Mouse (Mus musculus) myocyte (in vitro differentiated cells): ENCODE data around the gene Aip. TPM values are rescaled to one million over a fixed set of nuclear protein-coding genes. Genes with fewer than 3 reads are reported as not detected.
A peak's percentile ranks its signal among the peaks of the same experiment; 100 is the strongest.

Experiments
- H3K27me3 ChIP-seq: one replicate; pipeline ENCODE4 v1.6.1; 2011; ENCODE audit not compliant: control insufficient read depth, insufficient read depth, insufficient read length
- H3K36me3 ChIP-seq: one replicate; pipeline ENCODE4 v1.6.1; 2011; ENCODE audit not compliant: control insufficient read depth, insufficient read depth
- H3K4me2 ChIP-seq: one replicate; pipeline ENCODE4 v1.6.1; 2011; ENCODE audit warnings: low read depth, control low read depth
- H3K4me3 ChIP-seq: one replicate; pipeline ENCODE4 v1.5.1; 2011; ENCODE audit warnings: mild to moderate bottlenecking, control low read depth, moderate library complexity
- H3K79me2 ChIP-seq: one replicate; pipeline ENCODE4 v1.6.1; 2011; ENCODE audit not compliant: control insufficient read depth, insufficient read depth
- H3ac ChIP-seq: one replicate; pipeline ENCODE4 v1.6.1; 2011; ENCODE audit not compliant: control insufficient read depth, insufficient read length
- CEBPB ChIP-seq: IDR thresholded peaks from 2 replicates; pipeline ENCODE4 v1.6.1; 2011; ENCODE audit warnings: mild to moderate bottlenecking, moderate library complexity; ENCODE audit not compliant: poor library complexity, insufficient read depth, severe bottlenecking
- E2F4 ChIP-seq: IDR thresholded peaks from one replicate; pipeline ENCODE4 v1.6.1; 2011; ENCODE audit warnings: mild to moderate bottlenecking, control low read depth, moderate library complexity; ENCODE audit not compliant: insufficient read depth
- MAX ChIP-seq: IDR thresholded peaks from one replicate; pipeline ENCODE4 v1.6.1; 2011; ENCODE audit warnings: low read depth, mild to moderate bottlenecking, control low read depth
- MYOD1 ChIP-seq, 3 experiments: IDR thresholded peaks; one replicate each; pipeline ENCODE4 v1.6.1; 2011; ENCODE audit warnings: control low read depth in 2 of 3, low read depth in 2 of 3, mild to moderate bottlenecking in 2 of 3, moderate library complexity in 1 of 3; ENCODE audit not compliant: insufficient read length in 2 of 3, control insufficient read depth in 1 of 3
- MYOG ChIP-seq, 3 experiments: IDR thresholded peaks; one replicate each; pipeline ENCODE4 v1.6.1; 2011; ENCODE audit warnings: control low read depth in 2 of 3, low read depth in 2 of 3, mild to moderate bottlenecking in 2 of 3; ENCODE audit not compliant: insufficient read length in 2 of 3, control insufficient read depth in 1 of 3, insufficient read depth in 1 of 3
- POLR2A ChIP-seq: IDR thresholded peaks from one replicate; pipeline ENCODE4 v1.6.1; 2011; ENCODE audit warnings: low read depth, mild to moderate bottlenecking, control low read depth, moderate library complexity; ENCODE audit not compliant: insufficient read length
- POLR2AphosphoS2 ChIP-seq: IDR thresholded peaks from one replicate; pipeline ENCODE4 v1.6.1; 2011; ENCODE audit warnings: low read depth, control low read depth; ENCODE audit not compliant: insufficient read length
- REST ChIP-seq: IDR thresholded peaks from one replicate; pipeline ENCODE4 v1.6.1; 2011; ENCODE audit warnings: mild to moderate bottlenecking, control low read depth, moderate library complexity; ENCODE audit not compliant: insufficient read depth, insufficient read length
- SRF ChIP-seq: IDR thresholded peaks from one replicate; pipeline ENCODE4 v1.6.1; 2011; ENCODE audit warnings: low read depth; ENCODE audit not compliant: control insufficient read depth, insufficient read length
- TCF12 ChIP-seq: IDR thresholded peaks from one replicate; pipeline ENCODE4 v1.6.1; 2011; ENCODE audit warnings: mild to moderate bottlenecking, control low read depth; ENCODE audit not compliant: poor library complexity, insufficient read depth, severe bottlenecking
- TCF3 ChIP-seq: IDR thresholded peaks from one replicate; pipeline ENCODE4 v1.6.1; 2011; ENCODE audit warnings: low read depth, control low read depth; ENCODE audit not compliant: insufficient read length
- USF1 ChIP-seq: IDR thresholded peaks from one replicate; pipeline ENCODE4 v1.6.1; 2011; ENCODE audit warnings: low read depth, mild to moderate bottlenecking, control low read depth, moderate library complexity
- polyA plus RNA-seq: library from polyadenylated mRNA; unstranded; fragments of >200 nt; fragmentation: generic; extraction: Trizol; gene quantifications from one replicate; pipeline ENCODE4 v1.2.1, GENCODE M21; 2012; ENCODE audit warnings: missing spikeins

The Aip gene
- polyA plus RNA-seq, 1 experiment, result 250 TPM

- Histone ChIP-seq H3K4me2 (no peak overlapping the region), H3ac (no peak overlapping the region), H3K27me3 (no peaks in the 10 kb centered on the region), H3K4me3 (no peak overlapping the region), H3K79me2 (peaks cover 3% of the 10 kb centered on the region), H3K36me3 (peaks cover 23% of the 10 kb centered on the region)
- no peak for TF ChIP-seq REST
- TF ChIP-seq MYOD1 (IDR thresholded peaks at IDR 0.05; ENCODE audit: control insufficient read depth in 1 of 3, insufficient read length in 2 of 3, low read depth in 2 of 3), result no peak
- no peak for TF ChIP-seq POLR2A
- no peak for TF ChIP-seq SRF
- no peak for TF ChIP-seq USF1
Observed at GRCm38 (mm10) chr19:4114551-4114950, 11.1 kb downstream of the Aip start.

- Histone ChIP-seq H3K4me2 (peak overlapping the region; percentile 59), H3K4me3 (no peak overlapping the region), H3K36me3 (peaks cover 23% of the 10 kb centered on the region), H3K79me2 (no peaks in the 10 kb centered on the region), H3ac (no peak overlapping the region), H3K27me3 (no peaks in the 10 kb centered on the region)
- TF ChIP-seq E2F4 (no peak), USF1 (peak; percentile 9)
Observed at GRCm38 (mm10) chr19:4113806-4114230, 11.8 kb downstream of the Aip start.

GRCm38 (mm10) chr19:4113186-4113805 lies 12.4 kb downstream of the Aip start:
- H3K4me2 ChIP-seq, result peak overlapping the region; percentile 59
- peaks cover 23% of the 10 kb centered on the region for H3K36me3 ChIP-seq
- H3K27me3 ChIP-seq, result no peaks in the 10 kb centered on the region
- TF ChIP-seq MYOD1 (IDR thresholded peaks at IDR 0.05; ENCODE audit: control insufficient read depth in 1 of 3, insufficient read length in 2 of 3, low read depth in 2 of 3) (peak in 1 of 3 experiments; percentile 6), POLR2A (peak; percentile 31), E2F4 (no peak)
- H3ac ChIP-seq, result no peak overlapping the region
- H3K4me3 ChIP-seq, result no peak overlapping the region
- no peaks in the 10 kb centered on the region for H3K79me2 ChIP-seq

- Histone ChIP-seq H3K4me3 (no peak overlapping the region), H3K27me3 (no peaks in the 10 kb centered on the region), H3ac (no peak overlapping the region), H3K79me2 (no peaks in the 10 kb centered on the region), H3K36me3 (peaks cover 22% of the 10 kb centered on the region), H3K4me2 (peak overlapping the region; percentile 27)
- TF ChIP-seq REST (no peak), USF1 (no peak), TCF3 (no peak), POLR2AphosphoS2 (no peak), POLR2A (no peak), E2F4 (no peak), TCF12 (no peak), SRF (no peak)
Observed at GRCm38 (mm10) chr19:4112063-4112960, 13.3 kb downstream of the Aip start.

- peaks cover 5% of the 10 kb centered on the region for H3K36me3 ChIP-seq
- TF ChIP-seq CEBPB (no peak), REST (no peak), MYOD1 (IDR thresholded peaks at IDR 0.05; ENCODE audit: control insufficient read depth in 1 of 3, insufficient read length in 2 of 3, low read depth in 2 of 3) (no peak), SRF (no peak), USF1 (no peak), POLR2AphosphoS2 (no peak), MYOG (IDR thresholded peaks at IDR 0.05; ENCODE audit: control insufficient read depth in 1 of 3, insufficient read depth in 1 of 3, insufficient read length in 2 of 3, low read depth in 2 of 3) (no peak), MAX (no peak), TCF12 (no peak), POLR2A (no peak), TCF3 (no peak), E2F4 (no peak)
Observed at GRCm38 (mm10) chr19:4108535-4108934, 17.1 kb downstream of the Aip start.

More at GRCm38 (mm10) chr19:4108535-4108934, 17.1 kb downstream of the Aip start:
- Histone ChIP-seq H3ac (no peak overlapping the region), H3K4me2 (no peak overlapping the region), H3K79me2 (no peaks in the 10 kb centered on the region), H3K27me3 (no peaks in the 10 kb centered on the region), H3K4me3 (no peak overlapping the region)
